Mouse (Mus musculus) testis, adult 2 months (tissue): ENCODE measurements around the gene Dock10.

Source experiments
- CTCF ChIP-seq: fragments of 200-500 bp; IDR thresholded peaks from 2 replicates; pipeline ENCODE4 v1.5.1; 2012; ENCODE audit warnings: low read depth, mild to moderate bottlenecking, inconsistent platforms, low read length, moderate library complexity; ENCODE audit not compliant: control insufficient read depth, insufficient read depth, insufficient replicate concordance
- POLR2A ChIP-seq: fragments of 200-500 bp; IDR thresholded peaks from 2 replicates; pipeline ENCODE4 v1.6.1; 2012; ENCODE audit warnings: low read depth, mild to moderate bottlenecking, inconsistent platforms, low read length, moderate library complexity; ENCODE audit not compliant: control insufficient read depth

DNA sequence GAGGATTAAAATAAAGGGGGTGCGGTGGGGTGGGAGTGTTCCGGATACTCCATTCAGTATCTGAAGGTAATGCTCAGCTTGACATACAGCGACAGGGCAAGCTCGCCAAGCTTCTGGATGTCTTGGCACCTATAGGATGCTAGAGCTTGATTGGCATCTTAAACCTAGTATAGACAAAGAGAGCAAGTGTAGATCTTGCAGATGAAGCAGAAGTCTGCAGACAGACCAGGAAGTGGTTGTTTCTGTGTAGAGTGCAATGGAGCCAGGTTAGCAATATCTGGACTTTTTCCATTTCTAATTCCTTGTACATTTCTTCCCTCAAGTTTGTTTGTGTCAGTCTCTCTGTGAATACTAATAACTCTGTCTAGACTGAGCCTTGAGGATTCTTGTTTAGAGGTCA, 122.5 kb downstream of the Dock10 start:
- TF ChIP-seq CTCF (no peak), POLR2A (no peak)
